Mouse (Mus musculus) G1E (cell line): ENCODE results near the gene 4930544G11Rik. TPM values are rescaled to one million over a fixed set of nuclear protein-coding genes. Genes with fewer than 3 reads are reported as not detected.

Experiments
- ATAC-seq: 2 replicates; pipeline ENCODE4 v1.8.0; 2016; ENCODE audit warnings: mild to moderate bottlenecking; ENCODE audit not compliant: insufficient number of reproducible peaks, poor library complexity, low FRiP score, severe bottlenecking; ENCODE audit errors: extremely low read depth
- DNase-seq: peaks from one replicate; pipeline ENCODE4 v3.0.0; 2012; ENCODE audit warnings: low spot score
- H3K27me3 ChIP-seq: 2 replicates; pipeline ENCODE4 v1.6.1; 2012; ENCODE audit warnings: mild to moderate bottlenecking, low read length, inconsistent platforms; ENCODE audit not compliant: insufficient read depth
- H3K36me3 ChIP-seq: replicated peaks from 2 replicates; pipeline ENCODE3; 2012; ENCODE audit warnings: mild to moderate bottlenecking, inconsistent platforms
- H3K4me1 ChIP-seq: 2 replicates; pipeline ENCODE4 v1.6.1; 2012; ENCODE audit warnings: low read depth, low read length, inconsistent platforms, mixed read lengths; ENCODE audit not compliant: insufficient read depth
- H3K4me3 ChIP-seq: 2 replicates; pipeline ENCODE4 v1.5.1; 2012; ENCODE audit warnings: low read depth, mild to moderate bottlenecking, inconsistent platforms, low read length, moderate library complexity, mixed read lengths
- H3K9me3 ChIP-seq: replicated peaks from 2 replicates; pipeline ENCODE4 v1.6.1; 2012; ENCODE audit warnings: inconsistent platforms
- CTCF ChIP-seq: IDR thresholded peaks from 2 replicates; pipeline ENCODE4 v1.5.1; 2012; ENCODE audit warnings: low read depth, low read length, inconsistent platforms, mixed read lengths
- GATA1 ChIP-seq: IDR thresholded peaks from 2 replicates; pipeline ENCODE4 v1.6.1; 2012; ENCODE audit warnings: borderline replicate concordance, low read length, inconsistent platforms, mixed read lengths
- GATA2 ChIP-seq: IDR thresholded peaks from 2 replicates; pipeline ENCODE4 v1.6.1; 2012; ENCODE audit warnings: low read depth, low read length, inconsistent platforms, borderline replicate concordance
- POLR2AphosphoS5 ChIP-seq: IDR thresholded peaks from 2 replicates; pipeline ENCODE4 v1.6.1; 2012; ENCODE audit warnings: low read depth, low read length, inconsistent platforms; ENCODE audit not compliant: insufficient replicate concordance
- TAL1 ChIP-seq: conservative IDR thresholded peaks from 2 replicates; pipeline ENCODE4 v1.6.1; 2012; ENCODE audit warnings: low read depth, low read length, inconsistent platforms, mixed read lengths
- polyA plus RNA-seq: library from polyadenylated mRNA; stranded (reverse); fragments of >175 nt; gene quantifications from 2 replicates; pipeline ENCODE4 v1.2.3, GENCODE M21; 2012
- total RNA-seq, 2 experiments: library from RNA; stranded (forward) in 1 of 2; stranded (reverse) in 1 of 2; fragments of 200-1000 nt in 1 of 2; fragments of >200 nt in 1 of 2; fragmentation: Nextera tagmentation in 1 of 2; gene quantifications; 2 replicates each; pipeline ENCODE4 v1.2.3; 2014 to 2017

Gene 4930544G11Rik
- total and polyA plus RNA-seq, 3 experiments, result not detected

DNA sequence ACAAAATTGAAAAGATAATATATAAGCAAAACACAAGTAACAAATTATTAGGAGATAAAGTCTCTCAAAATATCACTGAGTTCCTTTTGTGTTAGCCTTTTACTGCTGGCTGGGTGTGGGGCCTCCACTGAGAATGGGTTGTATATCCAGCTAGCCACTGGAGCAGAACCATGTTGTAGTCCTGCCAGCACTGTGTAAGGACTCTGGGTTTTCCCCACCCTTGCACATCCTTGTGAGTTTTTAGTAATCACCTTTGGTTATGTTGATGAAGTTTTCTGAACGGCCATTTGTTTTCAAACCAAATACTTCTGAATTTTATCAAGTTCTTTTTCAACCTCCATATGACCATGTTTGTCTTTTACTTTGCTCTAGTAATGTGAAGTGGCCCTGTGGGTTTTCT lies 21.9 kb upstream of the 4930544G11Rik start:
- Histone ChIP-seq H3K27me3 (no peaks in the 10 kb centered on the region; the same call in 1 of the 2 replicates), H3K4me3 (no peak overlapping the region), H3K4me1 (no peaks in the 10 kb centered on the region), H3K36me3 (no peaks in the 10 kb centered on the region), H3K9me3 (no peaks in the 10 kb centered on the region)
- ATAC-seq (no peak), DNase-seq (no peak)
- TF ChIP-seq GATA1 (no peak), CTCF (no peak), GATA2 (no peak), TAL1 (no peak), POLR2AphosphoS5 (no peak)

DNA sequence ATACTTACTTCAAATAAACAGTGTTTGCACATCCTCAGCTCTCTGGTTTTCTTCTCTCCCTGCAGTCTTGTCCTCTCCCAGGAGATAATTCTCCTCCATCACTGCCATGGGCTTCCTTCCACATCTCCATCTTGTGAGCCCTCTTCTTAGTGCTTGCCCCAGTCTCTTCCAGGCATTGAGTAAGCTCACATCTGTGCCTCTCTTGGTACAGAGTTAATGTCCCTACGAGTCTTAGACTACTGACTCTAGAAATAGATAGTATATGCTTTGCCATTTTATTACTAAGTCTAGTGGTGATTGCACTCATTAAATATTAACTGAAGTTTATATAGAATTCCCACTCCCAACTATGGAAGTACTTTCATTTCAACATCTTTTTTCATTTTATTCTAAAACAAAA lies 19.6 kb upstream of the 4930544G11Rik start:
- Histone ChIP-seq H3K4me1 (no peaks in the 10 kb centered on the region), H3K9me3 (no peaks in the 10 kb centered on the region), H3K4me3 (no peak overlapping the region), H3K27me3 (no peaks in the 10 kb centered on the region; the same call in 1 of the 2 replicates), H3K36me3 (no peaks in the 10 kb centered on the region)
- DNase-seq (no peak), ATAC-seq (no peak)
- TF ChIP-seq TAL1, result no peak

DNA sequence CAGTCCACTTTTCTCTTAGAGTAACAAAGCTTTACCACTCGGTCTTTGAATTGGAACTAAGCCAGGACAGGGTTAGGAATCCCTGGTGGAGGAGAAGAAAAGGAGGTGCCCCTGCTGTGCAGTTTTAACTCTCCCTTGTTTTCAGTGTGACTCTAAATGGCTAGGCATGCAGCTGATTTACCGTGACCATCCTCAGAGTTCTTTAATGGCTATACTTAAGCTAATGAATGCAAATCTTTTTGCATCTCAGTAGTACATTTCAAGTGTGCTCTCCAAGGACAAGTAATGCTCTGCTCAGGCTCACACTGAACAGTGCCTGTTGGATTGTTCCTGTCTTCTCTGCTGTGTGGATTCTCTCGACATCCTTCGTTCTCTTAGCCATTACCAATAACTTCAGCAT lies 19.2 kb upstream of the 4930544G11Rik start:
- DNase-seq, result no peak
- H3K27me3 ChIP-seq, result no peaks in the 10 kb centered on the region; the same call in 1 of the 2 replicates
- H3K4me3 ChIP-seq, result no peak overlapping the region
- H3K36me3 ChIP-seq, result no peaks in the 10 kb centered on the region
- ATAC-seq, result no peak
- no peak for TF ChIP-seq POLR2AphosphoS5
- TF ChIP-seq TAL1, result no peak
- no peak for TF ChIP-seq GATA1
- no peak for TF ChIP-seq CTCF
- no peak for TF ChIP-seq GATA2
- H3K4me1 ChIP-seq, result no peaks in the 10 kb centered on the region
- no peaks in the 10 kb centered on the region for H3K9me3 ChIP-seq

DNA sequence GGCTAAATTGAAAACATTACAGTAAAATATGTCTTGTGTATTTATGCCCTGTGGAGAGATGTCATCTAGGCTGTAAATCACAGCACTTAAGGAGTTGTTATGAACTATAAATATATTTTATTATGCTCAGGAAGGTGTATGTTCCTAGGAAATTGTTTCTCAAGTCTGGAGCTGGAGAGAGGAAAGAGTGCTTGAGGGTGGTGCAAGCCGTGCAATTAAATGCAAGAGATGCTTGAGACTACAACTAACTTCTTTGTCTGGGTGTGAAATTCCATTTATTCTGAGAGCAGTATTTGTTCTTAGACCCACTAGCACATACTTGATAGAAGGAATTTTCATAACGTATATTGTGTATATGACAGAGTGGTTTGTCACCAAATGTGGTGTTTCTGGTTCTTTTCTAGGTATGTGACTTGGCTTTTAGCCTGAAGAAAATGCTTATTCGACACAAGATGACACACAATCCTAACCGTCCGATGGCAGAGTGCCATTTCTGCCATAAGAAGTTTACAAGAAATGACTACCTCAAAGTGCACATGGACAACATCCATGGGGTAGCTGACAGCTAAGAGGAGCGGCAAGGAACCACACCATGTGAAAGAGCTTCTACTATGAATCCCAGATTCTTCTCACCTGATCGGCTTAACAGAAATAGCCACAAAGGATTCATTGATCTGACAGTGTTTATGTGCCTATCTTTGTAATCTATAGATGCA lies 16.7 kb upstream of the 4930544G11Rik start:
- H3K4me1 ChIP-seq, result no peaks in the 10 kb centered on the region
- DNase-seq, result no peak
- H3K4me3 ChIP-seq, result no peak overlapping the region
- H3K27me3 ChIP-seq, result no peaks in the 10 kb centered on the region; the same call in 1 of the 2 replicates
- no peaks in the 10 kb centered on the region for H3K36me3 ChIP-seq
- TF ChIP-seq TAL1 (no peak), CTCF (no peak), GATA2 (no peak), POLR2AphosphoS5 (no peak), GATA1 (no peak)
- no peak for ATAC-seq
- no peaks in the 10 kb centered on the region for H3K9me3 ChIP-seq

DNA sequence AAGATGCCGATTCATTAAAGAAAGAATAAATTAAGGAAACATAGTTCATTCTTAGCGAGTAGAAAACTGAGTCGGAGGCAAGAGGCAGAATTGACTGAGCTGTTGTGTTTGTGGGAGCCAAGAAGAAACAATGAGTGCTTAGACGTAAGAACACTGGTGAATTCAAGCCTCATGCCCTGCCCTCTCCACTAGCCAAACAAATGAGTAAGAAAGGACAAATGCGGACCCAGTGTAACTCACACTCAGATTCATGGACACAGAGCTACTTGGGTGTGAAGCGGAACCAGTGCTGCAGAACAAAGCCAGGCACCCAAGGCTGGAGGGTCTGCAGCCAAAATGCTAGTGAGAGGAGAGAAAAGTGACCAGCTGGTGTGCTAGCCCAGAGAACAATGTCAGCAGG lies 1.9 kb upstream of the 4930544G11Rik start:
- Histone ChIP-seq H3K27me3 (no peaks in the 10 kb centered on the region), H3K4me3 (no peak overlapping the region), H3K4me1 (no peaks in the 10 kb centered on the region; the same call in 1 of the 2 replicates), H3K36me3 (no peaks in the 10 kb centered on the region), H3K9me3 (no peaks in the 10 kb centered on the region)
- TF ChIP-seq CTCF, result no peak
- no peak for TF ChIP-seq POLR2AphosphoS5
- no peak for TF ChIP-seq GATA1
- TF ChIP-seq GATA2, result no peak
- no peak for TF ChIP-seq TAL1
- DNase-seq (no peak), ATAC-seq (no peak)

DNA sequence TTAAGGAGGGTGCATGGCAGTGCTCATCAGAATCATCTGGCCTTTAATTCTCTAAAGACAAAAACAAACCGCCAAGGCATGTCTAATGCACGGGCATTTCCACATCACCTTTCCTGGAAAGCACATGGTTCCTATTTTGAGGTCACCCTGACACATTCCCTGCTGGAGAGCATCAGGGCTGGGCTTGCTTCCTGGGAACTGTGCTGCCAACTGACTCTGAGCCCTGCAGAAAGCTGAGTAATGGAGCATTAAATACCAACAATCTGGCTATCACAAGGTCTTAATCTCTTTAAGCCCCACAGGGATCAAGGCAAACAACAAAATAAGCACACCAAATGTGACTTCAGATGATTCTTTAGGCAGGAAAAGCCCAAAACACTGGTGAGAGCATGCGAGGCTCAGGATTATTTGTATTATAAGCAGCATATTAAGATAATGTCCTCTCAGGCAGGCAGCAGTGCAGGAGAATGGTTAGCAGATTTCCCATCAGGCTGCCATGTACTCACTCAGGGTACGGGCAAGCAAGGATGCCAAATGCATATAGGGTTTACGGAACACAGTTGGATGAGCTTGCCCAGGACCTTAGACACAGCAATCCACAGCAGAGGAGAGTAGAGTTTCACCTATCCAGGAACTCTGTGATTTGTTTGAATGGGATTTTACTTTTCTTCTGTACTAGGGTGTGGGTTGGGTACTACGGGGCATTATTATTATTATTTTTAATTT lies 17.1 kb downstream of the 4930544G11Rik start:
- Histone ChIP-seq H3K4me3 (no peak overlapping the region), H3K27me3 (no peaks in the 10 kb centered on the region), H3K9me3 (no peaks in the 10 kb centered on the region), H3K36me3 (no peaks in the 10 kb centered on the region), H3K4me1 (no peaks in the 10 kb centered on the region)
- TF ChIP-seq POLR2AphosphoS5, result no peak
- TF ChIP-seq GATA1, result no peak
- TF ChIP-seq GATA2, result no peak
- no peak for TF ChIP-seq TAL1
- TF ChIP-seq CTCF, result no peak
- ATAC-seq (no peak), DNase-seq (no peak)
